Mouse (Mus musculus): Measurements from ENCODE around the gene Vps41. TPM values are rescaled to one million over a fixed set of nuclear protein-coding genes. Genes with fewer than 3 reads are reported as not detected.

Vps41 gene
- polyA plus RNA-seq, 1 experiment from 2014 or later = 126 TPM

DNA sequence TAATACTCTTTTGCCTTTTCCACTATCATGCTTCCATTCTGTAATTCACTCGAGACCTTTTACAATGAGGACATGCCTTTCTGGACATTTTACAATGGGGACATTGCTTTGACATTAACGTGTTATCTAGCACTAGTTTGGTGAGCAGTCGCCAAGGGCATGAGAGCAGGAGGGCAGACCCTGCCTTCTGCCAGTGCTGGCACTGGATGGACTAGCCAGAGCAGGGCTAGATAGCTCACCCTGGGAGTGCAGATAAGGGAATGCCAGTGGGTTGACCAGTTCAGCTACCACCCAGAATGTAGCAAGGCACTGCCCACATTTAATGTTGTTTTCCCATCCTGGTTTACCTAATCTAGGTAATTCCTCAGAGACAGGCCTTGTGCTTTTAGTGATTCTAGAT lies 179.7 kb downstream of the Vps41 start:
- ATAC-seq (replicated peaks) = no peak
- Histone ChIP-seq H3K36me3 (no peaks in the 10 kb centered on the region), H3K4me3 (no peak overlapping the region), H3K27ac (replicated peaks) (no peak overlapping the region), H3K9me3 (no peaks in the 10 kb centered on the region), H3K9ac (replicated peaks) (no peak overlapping the region), H3K4me1 (0 out of 2 replicates have a peak, but pooled peaks cover 3% of the 10 kb centered on the region), H3K27me3 (no peaks in the 10 kb centered on the region), H3K4me2 (replicated peaks) (no peak overlapping the region)
- WGBS = 93% methylated on average over 3 of the region's 3 CpGs

- no peaks in the 10 kb centered on the region for H3K9me3 ChIP-seq
- no peaks in the 10 kb centered on the region for H3K4me1 ChIP-seq
- no peak for ATAC-seq (replicated peaks)
- no peak overlapping the region for H3K4me2 ChIP-seq (replicated peaks)
- H3K4me3 ChIP-seq = no peak overlapping the region
- H3K9ac ChIP-seq (replicated peaks) = no peak overlapping the region
- H3K27me3 ChIP-seq = no peaks in the 10 kb centered on the region
- 80% methylated on average over 6 of the region's 6 CpGs for WGBS
- H3K27ac ChIP-seq (replicated peaks) = no peak overlapping the region
- H3K36me3 ChIP-seq = no peaks in the 10 kb centered on the region
These were observed 186.5 kb downstream of the Vps41 start for GRCm38 (mm10) chr13:18903623-18904022.

- 90% methylated on average over 4 of the region's 4 CpGs for WGBS
- Histone ChIP-seq H3K36me3 (no peaks in the 10 kb centered on the region), H3K4me2 (replicated peaks) (no peak overlapping the region), H3K4me3 (no peak overlapping the region), H3K9me3 (no peaks in the 10 kb centered on the region), H3K27me3 (no peaks in the 10 kb centered on the region), H3K27ac (replicated peaks) (no peak overlapping the region), H3K9ac (replicated peaks) (no peak overlapping the region), H3K4me1 (no peaks in the 10 kb centered on the region)
- ATAC-seq (replicated peaks) = no peak
These were observed 197.7 kb downstream of the Vps41 start for GRCm38 (mm10) chr13:18914774-18915173.

Other genes starting within 250 kb of the Vps41 start
- gene Amph, start 230.9 kb downstream of the Vps41 start, polyA plus RNA-seq (2015; fragmentation: Nextera tagmentation; extraction: Ambion mirVana) = 33.9 and 38.2 TPM in 2 replicates